Mouse (Mus musculus) midbrain, embryonic 11.5 days (tissue): ENCODE data around the gene Ctrc. TPM values are rescaled to one million over a fixed set of nuclear protein-coding genes. Genes with fewer than 3 reads are reported as not detected.
A peak's percentile ranks its signal among the peaks of the same experiment; 100 is the strongest.

ENCODE experiments used
- ATAC-seq: fragments of 200-750 bp; cut with Nextera tagmentation; 2 replicates; pipeline ENCODE4 v1.8.0; 2017; ENCODE audit warnings: moderate TSS enrichment, moderate library complexity; ENCODE audit not compliant: low FRiP score
- DNase-seq: peaks from one replicate; pipeline ENCODE4 v3.0.0; 2015; ENCODE audit warnings: low spot score; ENCODE audit errors: missing footprints
- H3K27ac ChIP-seq: fragments of 300-500 bp; sonication (generic); 2 replicates; pipeline ENCODE4 v1.5.1; 2014; ENCODE audit warnings: low read depth, low read length
- H3K27me3 ChIP-seq: fragments of 300-500 bp; sonication (generic); 2 replicates; pipeline ENCODE4 v1.6.1; 2014; ENCODE audit warnings: mild to moderate bottlenecking, low read length, moderate library complexity, mixed read lengths; ENCODE audit not compliant: control insufficient read depth, insufficient read depth
- H3K36me3 ChIP-seq: fragments of 300-500 bp; sonication (generic); 2 replicates; pipeline ENCODE4 v1.6.1; 2014; ENCODE audit warnings: mild to moderate bottlenecking, low read length, moderate library complexity, mixed read lengths; ENCODE audit not compliant: control insufficient read depth, insufficient read depth
- H3K4me1 ChIP-seq: fragments of 300-500 bp; sonication (generic); 2 replicates; pipeline ENCODE4 v1.6.1; 2014; ENCODE audit warnings: low read length; ENCODE audit not compliant: control insufficient read depth, insufficient read depth
- H3K4me2 ChIP-seq: fragments of 300-500 bp; sonication (generic); 2 replicates; pipeline ENCODE4 v1.6.1; 2014; ENCODE audit warnings: mild to moderate bottlenecking, moderate library complexity
- H3K4me3 ChIP-seq: fragments of 300-500 bp; sonication (generic); 2 replicates; pipeline ENCODE4 v1.5.1; 2014; ENCODE audit warnings: low read depth, low read length
- H3K9ac ChIP-seq: fragments of 300-500 bp; sonication (generic); 2 replicates; pipeline ENCODE4 v1.6.1; 2014; ENCODE audit warnings: low read length
- H3K9me3 ChIP-seq: fragments of 300-500 bp; sonication (generic); 2 replicates; pipeline ENCODE4 v1.6.1; 2016; ENCODE audit warnings: low read length; ENCODE audit not compliant: control insufficient read depth
- WGBS: fragments of 180-500 bp; shearing (Covaris S2); extraction: QIAGEN DNeasy Blood & Tissue Kit; methylation state at CpG from one replicate; pipeline ENCODE4 v1.1.7; 2014; 5-methylcytosine and 5-hydroxymethylcytosine counted together
- polyA plus RNA-seq: library from polyadenylated mRNA; unstranded; fragments of >200 nt; fragmentation: Nextera tagmentation; extraction: Ambion mirVana; gene quantifications from 2 replicates; pipeline ENCODE4 v1.2.1, GENCODE M21; 2014

The Ctrc gene
- polyA plus RNA-seq, 1 experiment from 2014 or later: not detected

DNA sequence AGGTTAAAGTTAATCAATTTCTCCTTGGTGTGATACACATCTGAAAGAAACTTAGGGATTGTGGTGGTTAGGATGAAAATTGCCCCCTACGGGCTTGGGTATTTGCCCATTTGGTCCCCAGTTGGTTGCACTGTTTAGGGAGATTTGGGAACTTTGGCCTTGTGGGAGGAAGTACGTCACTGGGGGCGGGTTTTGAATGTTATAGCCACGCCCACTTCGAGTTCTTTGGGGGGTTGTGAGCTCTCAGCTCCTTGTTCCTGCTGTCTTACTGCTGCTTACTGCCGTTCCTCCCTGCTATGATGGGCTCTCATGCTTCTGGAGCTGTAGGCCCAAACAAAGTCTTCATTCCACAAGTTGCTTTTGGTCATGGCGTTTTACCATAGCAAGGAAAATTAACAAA is 14.8 kb downstream of the Ctrc start:
- no peaks in the 10 kb centered on the region for H3K27me3 ChIP-seq
- no peaks in the 10 kb centered on the region for H3K9me3 ChIP-seq
- H3K4me1 ChIP-seq: no peaks in the 10 kb centered on the region
- H3K9ac ChIP-seq: no peak overlapping the region
- ATAC-seq (no peak), DNase-seq (no peak)
- WGBS: 80% methylated on average over 7 of the region's 7 CpGs
- no peak overlapping the region for H3K4me3 ChIP-seq
- H3K4me2 ChIP-seq: no peak overlapping the region
- H3K27ac ChIP-seq: no peak overlapping the region
- H3K36me3 ChIP-seq: no peaks in the 10 kb centered on the region

DNA sequence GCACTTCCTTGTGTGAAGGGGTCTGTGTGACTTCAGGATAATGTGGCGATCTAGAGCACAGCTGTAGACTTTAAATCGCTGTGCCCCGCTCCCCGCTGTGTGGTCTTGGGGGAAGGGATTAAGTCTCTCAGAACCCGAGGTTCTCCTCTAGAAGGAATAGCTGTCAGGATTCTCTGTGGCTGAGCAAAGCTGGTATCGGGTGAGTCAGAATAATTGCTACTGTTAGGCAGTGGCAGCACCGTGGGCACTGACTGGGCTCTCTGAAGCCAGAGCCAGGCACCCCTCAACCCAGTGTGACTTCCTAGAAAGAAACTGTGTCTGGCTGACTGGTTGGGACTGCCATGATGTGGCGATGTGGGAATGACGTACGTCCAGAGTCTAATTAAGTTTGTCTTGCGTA is 15.8 kb downstream of the Ctrc start:
- Histone ChIP-seq H3K9me3 (no peaks in the 10 kb centered on the region), H3K27ac (no peak overlapping the region), H3K4me3 (no peak overlapping the region), H3K36me3 (no peaks in the 10 kb centered on the region), H3K4me2 (no peak overlapping the region), H3K4me1 (no peaks in the 10 kb centered on the region), H3K9ac (no peak overlapping the region), H3K27me3 (no peaks in the 10 kb centered on the region)
- no peak for ATAC-seq
- DNase-seq: no peak
- WGBS: 54% methylated on average over 11 of the region's 11 CpGs

- DNase-seq: no peak
- H3K9me3 ChIP-seq: no peaks in the 10 kb centered on the region
- ATAC-seq: no peak
- H3K36me3 ChIP-seq: no peaks in the 10 kb centered on the region
- no peak overlapping the region for H3K9ac ChIP-seq
- H3K4me1 ChIP-seq: no peaks in the 10 kb centered on the region
- H3K4me2 ChIP-seq: no peak overlapping the region
- no peak overlapping the region for H3K4me3 ChIP-seq
- WGBS: 70% methylated on average over 4 of the region's 4 CpGs
- H3K27me3 ChIP-seq: no peaks in the 10 kb centered on the region
- H3K27ac ChIP-seq: no peak overlapping the region
Observed at GRCm38 (mm10) chr4:141828177-141828576, 18.0 kb downstream of the Ctrc start.

DNA sequence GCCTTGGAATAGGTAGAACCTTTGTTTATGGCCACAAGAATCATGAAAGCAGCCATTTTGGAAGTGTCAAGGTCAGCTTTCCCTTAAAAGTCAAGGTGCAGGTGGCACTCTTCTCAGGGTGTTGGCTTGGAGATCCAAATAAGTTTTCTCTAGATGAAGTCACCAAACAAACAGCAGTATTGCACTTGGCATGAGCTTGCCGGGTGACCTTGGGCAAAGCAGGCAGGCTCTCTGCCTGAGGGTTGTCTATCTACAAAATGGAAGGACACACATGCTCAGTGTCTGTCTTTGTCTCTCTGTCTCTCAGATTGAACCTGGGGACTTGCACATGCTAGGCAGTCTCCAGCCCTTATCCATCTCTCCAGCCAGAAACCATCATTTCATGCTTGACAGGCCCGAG is 18.8 kb downstream of the Ctrc start:
- H3K27ac ChIP-seq: no peak overlapping the region
- 89% methylated on average over 2 of the region's 2 CpGs for WGBS

GRCm38 (mm10) chr4:141826060-141826459 is 20.1 kb downstream of the Ctrc start, which contains the start of gene Cela2a:
TSS of gene Cela2a (minus strand) at chr4:141826160.
- Histone ChIP-seq H3K4me1 (no peaks in the 10 kb centered on the region), H3K27ac (no peak within 1 kb of the TSS), H3K36me3 (no peaks in the 10 kb centered on the region), H3K9me3 (no peaks in the 10 kb centered on the region), H3K4me2 (no peak within 1 kb of the TSS), H3K4me3 (no peak within 1 kb of the TSS), H3K9ac (no peak within 1 kb of the TSS), H3K27me3 (no peaks in the 10 kb centered on the region)
- DNase-seq: no peak
- WGBS: 60% methylated on average over 5 of the region's 5 CpGs
- ATAC-seq: no peak

More for the DNA sequence above, 18.8 kb downstream of the Ctrc start:
- Histone ChIP-seq H3K27me3 (no peaks in the 10 kb centered on the region), H3K36me3 (no peaks in the 10 kb centered on the region), H3K9ac (no peak overlapping the region), H3K9me3 (no peaks in the 10 kb centered on the region), H3K4me3 (no peak overlapping the region), H3K4me2 (no peak overlapping the region), H3K4me1 (no peaks in the 10 kb centered on the region)
- no peak for DNase-seq
- no peak for ATAC-seq

DNA sequence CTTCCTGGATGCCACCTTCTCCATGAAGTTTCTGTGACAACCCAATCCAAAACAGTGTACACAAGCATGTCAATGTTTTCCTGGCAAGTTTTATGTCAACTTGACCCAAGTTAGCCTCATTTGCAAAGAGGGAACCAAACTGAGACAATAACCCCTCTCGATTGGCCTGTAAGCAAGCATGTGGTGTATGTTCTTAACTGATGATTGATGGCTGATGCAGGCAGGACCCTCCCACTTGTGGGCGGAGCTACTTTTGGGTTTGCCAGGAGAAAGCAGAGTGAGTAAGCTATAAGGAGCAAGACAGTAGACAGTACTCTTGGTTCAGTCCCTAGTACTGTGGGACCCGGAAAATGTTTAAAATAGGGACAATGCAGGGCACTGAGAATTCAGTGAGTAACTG is 23.2 kb downstream of the Ctrc start:
- H3K27me3 ChIP-seq: no peaks in the 10 kb centered on the region
- H3K4me3 ChIP-seq: no peak overlapping the region
- no peak overlapping the region for H3K4me2 ChIP-seq
- ATAC-seq (no peak), DNase-seq (peak; percentile 75)
- H3K36me3 ChIP-seq: no peaks in the 10 kb centered on the region
- no peaks in the 10 kb centered on the region for H3K4me1 ChIP-seq
- no peaks in the 10 kb centered on the region for H3K9me3 ChIP-seq
- no peak overlapping the region for H3K9ac ChIP-seq
- WGBS: 71% methylated on average over 3 of the region's 3 CpGs
- H3K27ac ChIP-seq: no peak overlapping the region

DNA sequence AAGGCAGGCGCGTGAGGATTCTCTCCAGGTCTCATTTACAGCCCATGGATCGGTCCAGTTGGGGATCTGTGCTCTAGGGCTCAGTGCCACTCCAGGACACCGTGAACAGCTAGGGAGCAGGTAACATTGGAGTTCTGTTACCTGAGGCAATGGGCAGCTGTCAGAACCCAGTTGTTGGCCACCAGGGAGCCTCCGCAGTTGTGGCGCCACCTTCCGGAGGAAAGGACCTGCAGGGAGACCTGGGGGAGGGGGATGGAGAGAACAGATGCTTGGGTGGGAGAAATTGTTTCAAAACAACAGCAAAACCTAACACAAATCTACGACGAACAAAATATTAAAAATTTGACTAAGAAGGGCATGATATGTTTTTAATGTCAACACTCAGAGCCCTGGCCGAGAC is 24.1 kb downstream of the Ctrc start:
- Histone ChIP-seq H3K27me3 (no peaks in the 10 kb centered on the region), H3K4me2 (no peak overlapping the region), H3K4me1 (no peaks in the 10 kb centered on the region; the same call in 1 of the 2 replicates), H3K9ac (no peak overlapping the region), H3K36me3 (no peaks in the 10 kb centered on the region), H3K9me3 (no peaks in the 10 kb centered on the region), H3K4me3 (no peak overlapping the region), H3K27ac (no peak overlapping the region)
- ATAC-seq: no peak
- peak; percentile 47 for DNase-seq
- WGBS: 80% methylated on average over 10 of the region's 10 CpGs

DNA sequence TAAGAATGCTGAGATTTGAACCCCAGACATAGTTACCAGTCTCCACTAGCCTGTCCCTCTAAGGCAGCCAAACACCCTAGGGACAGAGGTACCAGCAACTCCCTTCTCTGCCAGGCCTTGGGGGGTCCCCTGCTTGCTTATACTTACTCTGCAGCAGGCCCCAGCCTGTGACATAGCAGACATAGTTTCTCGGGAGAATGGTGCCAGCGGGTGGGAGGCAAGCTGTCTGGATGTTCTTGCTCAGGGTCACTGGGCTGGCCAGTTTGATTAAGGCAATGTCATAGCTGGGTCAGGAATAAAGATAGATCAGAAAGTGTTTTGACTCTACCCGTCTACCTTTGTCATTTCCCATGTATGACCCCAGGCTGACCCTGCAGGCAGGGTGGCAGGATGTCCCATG is 25.0 kb downstream of the Ctrc start:
- Histone ChIP-seq H3K4me3 (no peak overlapping the region), H3K36me3 (no peaks in the 10 kb centered on the region), H3K9ac (no peak overlapping the region), H3K4me1 (no peaks in the 10 kb centered on the region; the same call in 1 of the 2 replicates), H3K9me3 (no peaks in the 10 kb centered on the region), H3K4me2 (no peak overlapping the region), H3K27me3 (no peaks in the 10 kb centered on the region), H3K27ac (no peak overlapping the region)
- ATAC-seq: no peak
- WGBS: 80% methylated on average over 3 of the region's 3 CpGs
- peak; percentile 71 for DNase-seq

DNA sequence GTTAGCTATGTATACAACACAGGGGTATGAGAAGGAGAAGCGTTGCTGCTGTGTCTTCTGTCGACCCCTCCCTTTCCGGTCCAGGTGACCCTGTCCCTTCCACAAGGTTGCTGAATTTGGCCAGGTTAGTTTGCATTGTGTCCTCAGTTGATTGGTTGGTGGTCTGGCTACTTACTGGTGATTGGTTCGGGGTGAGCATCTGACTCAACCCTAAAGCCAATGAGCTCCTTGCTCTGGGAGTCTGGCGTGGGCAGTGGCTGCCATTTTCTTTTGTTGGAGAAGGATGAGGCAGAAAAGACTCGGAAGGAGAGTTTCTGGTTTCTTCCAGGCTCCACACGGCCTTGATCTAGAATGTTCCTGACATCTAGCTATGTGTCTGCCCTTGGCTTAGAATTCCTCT is 26.8 kb downstream of the Ctrc start:
- no peak overlapping the region for H3K9ac ChIP-seq
- ATAC-seq: no peak
- no peak overlapping the region for H3K4me2 ChIP-seq
- H3K27me3 ChIP-seq: no peaks in the 10 kb centered on the region
- DNase-seq: no peak
- H3K27ac ChIP-seq: no peak overlapping the region
- H3K4me1 ChIP-seq: no peaks in the 10 kb centered on the region; the same call in 1 of the 2 replicates
- no peak overlapping the region for H3K4me3 ChIP-seq
- H3K36me3 ChIP-seq: no peaks in the 10 kb centered on the region
- no peaks in the 10 kb centered on the region for H3K9me3 ChIP-seq
- WGBS: 92% methylated on average over 7 of the region's 7 CpGs

- H3K4me2 ChIP-seq: no peak overlapping the region
- peak; percentile 51 for DNase-seq
- no peaks in the 10 kb centered on the region; the same call in 1 of the 2 replicates for H3K4me1 ChIP-seq
- no peak for ATAC-seq
- H3K9me3 ChIP-seq: no peaks in the 10 kb centered on the region
- H3K4me3 ChIP-seq: no peak overlapping the region
- no peak overlapping the region for H3K27ac ChIP-seq
- no peak overlapping the region for H3K9ac ChIP-seq
- WGBS: 92% methylated on average over 13 of the region's 13 CpGs
- no peaks in the 10 kb centered on the region for H3K27me3 ChIP-seq
- no peaks in the 10 kb centered on the region for H3K36me3 ChIP-seq
Observed at GRCm38 (mm10) chr4:141818861-141819260, 27.3 kb downstream of the Ctrc start.
